Comparison of ENCODE assay signal across 8 mouse cellular contexts in the genomic region with DNA sequence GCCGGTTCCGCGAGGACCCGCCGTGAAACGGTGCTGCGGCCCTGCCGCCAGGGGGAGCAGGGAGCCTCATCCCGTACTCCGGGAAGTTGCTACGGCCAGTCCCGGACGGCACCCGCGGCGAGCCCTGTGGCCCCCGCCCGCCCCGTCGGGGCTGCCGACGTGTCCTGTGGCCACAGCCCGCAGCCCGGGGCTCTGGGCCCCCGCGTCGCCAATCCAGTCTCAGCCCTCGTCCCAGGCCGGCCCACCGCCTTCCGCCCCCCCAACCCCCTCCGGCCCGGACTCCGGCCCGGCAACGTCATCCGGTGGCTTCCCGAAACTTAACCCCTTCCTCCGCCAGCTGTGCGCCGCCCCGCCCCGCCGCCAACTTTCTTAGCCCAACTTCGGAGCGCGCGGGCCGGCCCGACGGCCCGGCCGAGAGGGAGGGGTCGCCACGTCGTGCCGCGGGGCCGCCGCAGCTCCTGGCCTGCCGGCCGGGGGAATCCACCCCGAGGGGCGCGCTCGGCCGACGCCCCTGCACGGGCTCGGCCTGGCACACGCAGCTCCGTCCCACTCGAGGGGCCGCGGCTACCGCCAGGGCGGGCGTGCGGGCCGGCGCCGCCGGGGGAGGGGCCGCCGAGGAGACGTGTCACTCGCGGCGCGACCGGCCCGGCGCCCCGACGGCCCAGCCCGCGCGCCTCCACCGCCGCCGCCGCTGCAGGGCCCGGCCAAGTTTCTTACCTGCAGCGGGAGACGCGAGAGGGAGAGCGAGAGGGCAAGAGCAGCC. TPM values are rescaled to one million over a fixed set of nuclear protein-coding genes. Genes with fewer than 3 reads are reported as not detected.
DNase-seq lines count a peak whose midpoint lies in the region; ATAC-seq lines count a peak whose summit lies in the region.

No protein-coding gene starts in this region.

- WGBS in heart, embryonic 12.5 days = under 1% methylated on average over 84 of the region's 107 CpGs
- under 1% methylated on average over 89 of the region's 107 CpGs for WGBS in kidney, embryonic 16.5 days
- WGBS in liver, embryonic 12.5 days (ENCODE audit: insufficient replicate concordance) = under 1% methylated on average over 68 of the region's 107 CpGs

- peak; percentile 88 for DNase-seq in CD4-positive, CD25-positive, alpha-beta regulatory T cell, adult 2 months (ENCODE audit: low read depth, low spot score)
- peak; percentile 84 for DNase-seq in naive thymus-derived CD4-positive, alpha-beta T cell, adult 2 months (ENCODE audit: low read depth)
- DNase-seq in splenic B cell, adult 2 months (ENCODE audit: low read depth, low spot score) = peak; percentile 85

- ATAC-seq in heart, embryonic 12.5 days (ENCODE audit: insufficient number of reproducible peaks, low FRiP score) = peak; percentile 56
- ATAC-seq in kidney, embryonic 16.5 days (ENCODE audit: low FRiP score, low TSS enrichment) = peak; percentile 49
- ATAC-seq in liver, embryonic 12.5 days = peak; percentile 38

- peak overlapping the region; percentile 97 for H3K9ac ChIP-seq in heart, embryonic 12.5 days
- H3K9ac ChIP-seq in kidney, embryonic 16.5 days (replicated peaks; ENCODE audit: low read length) = peak overlapping the region; percentile 90
- H3K9ac ChIP-seq in liver, embryonic 12.5 days = peak overlapping the region; percentile 94

- H3K27me3 ChIP-seq in erythroblast, embryonic 14.5 days (ENCODE audit: control insufficient read depth) = no peaks in the 10 kb centered on the region
- H3K27me3 ChIP-seq in heart, embryonic 12.5 days (replicated peaks) = no peaks in the 10 kb centered on the region
- H3K27me3 ChIP-seq in kidney, embryonic 16.5 days (ENCODE audit: insufficient read depth, low read length) = no peaks in the 10 kb centered on the region
- no peaks in the 10 kb centered on the region for H3K27me3 ChIP-seq in liver, embryonic 12.5 days (replicated peaks)
- H3K27me3 ChIP-seq in splenic B cell, adult 2 months (ENCODE audit: control insufficient read depth, insufficient read depth, low read length, poor library complexity, severe bottlenecking) = no peaks in the 10 kb centered on the region

- H3K27ac ChIP-seq in brown adipose tissue, adult 24 weeks (replicated peaks; ENCODE audit: low read depth, low read length) = peak overlapping the region; percentile 93
- peak overlapping the region; percentile 95 for H3K27ac ChIP-seq in heart, embryonic 12.5 days (ENCODE audit: poor library complexity, severe bottlenecking)
- H3K27ac ChIP-seq in kidney, embryonic 16.5 days (ENCODE audit: low read length) = peak overlapping the region; percentile 96
- H3K27ac ChIP-seq in liver, embryonic 12.5 days = peak overlapping the region; percentile 94

- H3K9me3 ChIP-seq in erythroblast, embryonic 14.5 days (ENCODE audit: control insufficient read depth, low read length) = no peaks in the 10 kb centered on the region
- no peaks in the 10 kb centered on the region for H3K9me3 ChIP-seq in heart, embryonic 12.5 days (replicated peaks)
- no peaks in the 10 kb centered on the region for H3K9me3 ChIP-seq in kidney, embryonic 16.5 days (ENCODE audit: low read length)
- H3K9me3 ChIP-seq in liver, embryonic 12.5 days (replicated peaks) = no peaks in the 10 kb centered on the region

- peak overlapping the region; percentile 90 for H3K4me3 ChIP-seq in brown adipose tissue, adult 24 weeks (ENCODE audit: insufficient read depth, low read depth, low read length)
- H3K4me3 ChIP-seq in erythroblast, embryonic 14.5 days (replicated peaks) = peak overlapping the region; percentile 91
- peak overlapping the region; percentile 97 for H3K4me3 ChIP-seq in heart, embryonic 12.5 days
- H3K4me3 ChIP-seq in kidney, embryonic 16.5 days (ENCODE audit: low read length) = peak overlapping the region; percentile 81
- peak overlapping the region; percentile 96 for H3K4me3 ChIP-seq in liver, embryonic 12.5 days

- peaks cover 14% of the 10 kb centered on the region for H3K4me1 ChIP-seq in brown adipose tissue, adult 24 weeks (ENCODE audit: control insufficient read depth, insufficient read depth, insufficient read length, low read length)
- peaks cover 28% of the 10 kb centered on the region for H3K4me1 ChIP-seq in erythroblast, embryonic 14.5 days (ENCODE audit: control insufficient read depth)
- H3K4me1 ChIP-seq in heart, embryonic 12.5 days (replicated peaks) = peaks cover 38% of the 10 kb centered on the region
- peaks cover 41% of the 10 kb centered on the region for H3K4me1 ChIP-seq in kidney, embryonic 16.5 days (ENCODE audit: insufficient read depth, low read length)
- peaks cover 67% of the 10 kb centered on the region for H3K4me1 ChIP-seq in liver, embryonic 12.5 days

- H3K36me3 ChIP-seq in erythroblast, embryonic 14.5 days (ENCODE audit: control insufficient read depth) = peaks cover 9% of the 10 kb centered on the region; the same call in 1 of the 2 replicates
- peaks cover 11% of the 10 kb centered on the region for H3K36me3 ChIP-seq in heart, embryonic 12.5 days
- 0 out of 2 replicates have a peak, but pooled peaks cover 2% of the 10 kb centered on the region for H3K36me3 ChIP-seq in kidney, embryonic 16.5 days (ENCODE audit: insufficient read depth, low read length)
- peaks cover 11% of the 10 kb centered on the region; the same call in 1 of the 2 replicates for H3K36me3 ChIP-seq in liver, embryonic 12.5 days
- no peaks in the 10 kb centered on the region for H3K36me3 ChIP-seq in splenic B cell, adult 2 months (ENCODE audit: control insufficient read depth, insufficient read depth, low read length, poor library complexity, severe bottlenecking)

- H3K4me2 ChIP-seq in heart, embryonic 12.5 days = peak overlapping the region; percentile 81
- H3K4me2 ChIP-seq in kidney, embryonic 16.5 days (replicated peaks; ENCODE audit: low read depth, low read length) = peak overlapping the region; percentile 60
- H3K4me2 ChIP-seq in liver, embryonic 12.5 days = peak overlapping the region; percentile 98

RNA-seq across cellular contexts. Expression of a gene that starts 0.6 kb away (rescaled TPM):
- polyA plus RNA-seq in brown adipose tissue, adult 24 weeks (2012; ENCODE audit: insufficient read depth, insufficient read length, missing spikeins) = 85.1 and 146 TPM in 2 replicates
- 4.5 and 4.6 TPM in 2 replicates for polyA plus RNA-seq in erythroblast, embryonic 14.5 days (2012)
- polyA plus RNA-seq in heart, embryonic 12.5 days (2016; fragmentation: Nextera tagmentation; extraction: Ambion mirVana) = 54.8 and 55.0 TPM in 2 replicates
- polyA plus RNA-seq in kidney, embryonic 16.5 days (2015; fragmentation: Nextera tagmentation; extraction: Ambion mirVana) = 66.7 and 78.0 TPM in 2 replicates
- polyA plus RNA-seq in liver, embryonic 12.5 days (2016; fragmentation: Nextera tagmentation; extraction: Ambion mirVana) = 59.8 and 60.8 TPM in 2 replicates

RNA-seq across cellular contexts. Expression of a gene that starts 22.4 kb away (rescaled TPM):
- not detected in 2 replicates for polyA plus RNA-seq in brown adipose tissue, adult 24 weeks (2012; ENCODE audit: insufficient read depth, insufficient read length, missing spikeins)
- not detected in 2 replicates for polyA plus RNA-seq in erythroblast, embryonic 14.5 days (2012)
- not detected in 2 replicates for polyA plus RNA-seq in heart, embryonic 12.5 days (2016; fragmentation: Nextera tagmentation; extraction: Ambion mirVana)
- not detected in 2 replicates for polyA plus RNA-seq in kidney, embryonic 16.5 days (2015; fragmentation: Nextera tagmentation; extraction: Ambion mirVana)
- polyA plus RNA-seq in liver, embryonic 12.5 days (2016; fragmentation: Nextera tagmentation; extraction: Ambion mirVana) = not detected in 2 replicates

Comparison
In these comparisons a context has a peak if more than half of its experiments do, and no peak if none do; other contexts are left out.
1. Peak in every context shown above with its lines: DNase-seq, ATAC-seq, H3K4me3 ChIP-seq and H3K27ac ChIP-seq.